Mouse (Mus musculus): Measurements from ENCODE around the gene Rp2. TPM values are rescaled to one million over a fixed set of nuclear protein-coding genes. Genes with fewer than 3 reads are reported as not detected.

Gene Rp2
- total RNA-seq, 2 experiments from 2014 or later: 13.2 to 14.2 TPM

- DNase-seq (ENCODE audit: low spot score in 2 of 2): no peak
These were observed 55.3 kb downstream of the Rp2 start for GRCm38 (mm10) chrX:20419536-20419935.

- DNase-seq (ENCODE audit: low spot score in 2 of 2): peak; percentile 65 to 67
These were observed 61.0 kb downstream of the Rp2 start, which contains the start of gene Jade3 for GRCm38 (mm10) chrX:20425140-20425838. TSS of gene Jade3 (plus strand) at chrX:20425688.

GRCm38 (mm10) chrX:20425839-20426449 is 61.7 kb downstream of the Rp2 start:
- peak; percentile 21 to 33 for DNase-seq (ENCODE audit: low spot score in 2 of 2)

Other genes starting within 250 kb of the Rp2 start
- gene Slc9a7, start 72.7 kb upstream of the Rp2 start, total RNA-seq (2021): 10 to 100 TPM; 21.1 to 26.5 TPM
- 1 to 10 TPM; 3.0 to 3.4 TPM for gene Jade3, start 61.2 kb downstream of the Rp2 start, total RNA-seq (2021)
- 1 to 10 TPM in 1 of 2 experiments, under 1 TPM in 1; 0.67 to 3.4 TPM for gene Rgn, start 185.3 kb downstream of the Rp2 start, total RNA-seq (2021)